Mouse (Mus musculus) olfactory bulb, adult 2 months (tissue): ENCODE data around the gene Lipc. TPM values are rescaled to one million over a fixed set of nuclear protein-coding genes. Genes with fewer than 3 reads are reported as not detected.

ENCODE experiments used
- H3K27ac ChIP-seq: fragments of 200-500 bp; 2 replicates; pipeline ENCODE4 v1.5.1; 2012; ENCODE audit warnings: low read depth, low read length; ENCODE audit not compliant: insufficient read depth
- H3K4me1 ChIP-seq: fragments of 200-500 bp; 2 replicates; pipeline ENCODE4 v1.6.1; 2012; ENCODE audit warnings: low read length; ENCODE audit not compliant: control insufficient read depth, insufficient read depth
- H3K4me3 ChIP-seq: fragments of 200-500 bp; 2 replicates; pipeline ENCODE4 v1.5.1; 2012; ENCODE audit warnings: mild to moderate bottlenecking, low read depth, low read length, moderate library complexity; ENCODE audit not compliant: insufficient read depth
- CTCF ChIP-seq: fragments of 200-500 bp; IDR thresholded peaks from 2 replicates; pipeline ENCODE4 v1.5.1; 2012; ENCODE audit warnings: low read depth, mild to moderate bottlenecking, low read length, moderate library complexity; ENCODE audit not compliant: insufficient read depth
- POLR2A ChIP-seq: fragments of 200-500 bp; IDR thresholded peaks from 2 replicates; pipeline ENCODE4 v1.6.1; 2012; ENCODE audit warnings: mild to moderate bottlenecking, low read depth, low read length, moderate library complexity; ENCODE audit not compliant: insufficient read depth
- WGBS: fragments of 180-500 bp; shearing (Covaris S2); methylation state at CpG from one replicate; pipeline ENCODE4 v1.1.7; 2018; 5-methylcytosine and 5-hydroxymethylcytosine counted together
- polyA plus RNA-seq: library from polyadenylated mRNA; stranded (reverse); fragments of >200 nt; gene quantifications from 2 replicates; pipeline ENCODE4 v1.2.4, GENCODE M21; 2012; ENCODE audit warnings: low replicate concordance; ENCODE audit not compliant: missing spikeins, insufficient read depth, insufficient read length

Lipc gene
- polyA plus RNA-seq, 1 experiment = not detected

- Histone ChIP-seq H3K4me1 (no peaks in the 10 kb centered on the region), H3K4me3 (no peak overlapping the region), H3K27ac (no peak overlapping the region)
- 83% methylated on average over 5 of the region's 5 CpGs for WGBS
- TF ChIP-seq POLR2A (no peak), CTCF (no peak)
Measured at GRCm38 (mm10) chr9:70760974-70761373, 191.1 kb downstream of the Lipc start.

GRCm38 (mm10) chr9:70751504-70752222 is 200.4 kb downstream of the Lipc start:
- H3K4me1 ChIP-seq = no peaks in the 10 kb centered on the region
- no peak overlapping the region for H3K4me3 ChIP-seq
- 94% methylated on average over 3 of the region's 3 CpGs for WGBS
- TF ChIP-seq POLR2A (no peak), CTCF (no peak)
- no peak overlapping the region for H3K27ac ChIP-seq

Other genes starting within 250 kb of the Lipc start
- gene Aqp9, start 216.5 kb upstream of the Lipc start, polyA plus RNA-seq = not detected in 2 replicates